Mouse (Mus musculus) heart, embryonic 15.5 days (tissue): ENCODE data around the gene Nrxn2. TPM values are rescaled to one million over a fixed set of nuclear protein-coding genes. Genes with fewer than 3 reads are reported as not detected.

Experiments used
- ATAC-seq: fragments of 200-750 bp; cut with Nextera tagmentation; replicated peaks from 2 replicates; pipeline ENCODE4 v1.8.0; 2017; ENCODE audit warnings: low read depth, moderate TSS enrichment; ENCODE audit not compliant: insufficient number of reproducible peaks, insufficient read depth, low FRiP score
- H3K27ac ChIP-seq: fragments of 300-500 bp; sonication (generic); 2 replicates; pipeline ENCODE4 v1.5.1; 2015; ENCODE audit warnings: mild to moderate bottlenecking, inconsistent platforms
- H3K27me3 ChIP-seq: fragments of 300-500 bp; sonication (generic); 2 replicates; pipeline ENCODE4 v1.6.1; 2015; ENCODE audit warnings: inconsistent platforms
- H3K36me3 ChIP-seq: fragments of 300-500 bp; sonication (generic); 2 replicates; pipeline ENCODE4 v1.6.1; 2015; ENCODE audit warnings: mild to moderate bottlenecking, inconsistent platforms
- H3K4me1 ChIP-seq: fragments of 300-500 bp; sonication (generic); replicated peaks from 2 replicates; pipeline ENCODE4 v1.6.1; 2015; ENCODE audit warnings: inconsistent platforms
- H3K4me2 ChIP-seq: fragments of 300-500 bp; sonication (generic); 2 replicates; pipeline ENCODE4 v1.6.1; 2015; ENCODE audit warnings: inconsistent platforms, mild to moderate bottlenecking, moderate library complexity
- H3K4me3 ChIP-seq: fragments of 300-500 bp; sonication (generic); 2 replicates; pipeline ENCODE4 v1.5.1; 2015; ENCODE audit warnings: mild to moderate bottlenecking, inconsistent platforms
- H3K9ac ChIP-seq: fragments of 300-500 bp; sonication (generic); 2 replicates; pipeline ENCODE4 v1.6.1; 2015; ENCODE audit warnings: mild to moderate bottlenecking, inconsistent platforms
- H3K9me3 ChIP-seq: fragments of 300-500 bp; sonication (generic); replicated peaks from 2 replicates; pipeline ENCODE4 v1.6.1; 2016; ENCODE audit warnings: inconsistent platforms
- WGBS: fragments of 180-500 bp; shearing (Covaris S2); methylation state at CpG from one replicate; pipeline ENCODE4 v1.1.7; 2015; ENCODE audit warnings: mixed read lengths; 5-methylcytosine and 5-hydroxymethylcytosine counted together
- polyA plus RNA-seq: library from polyadenylated mRNA; unstranded; fragments of >200 nt; fragmentation: Nextera tagmentation; extraction: Ambion mirVana; gene quantifications from 2 replicates; pipeline ENCODE4 v1.2.1, GENCODE M21; 2015

Nrxn2 gene
- polyA plus RNA-seq, 1 experiment from 2014 or later = 0.60 TPM

GRCm38 (mm10) chr19:6537526-6537925 is 119.0 kb downstream of the Nrxn2 start:
- H3K4me3 ChIP-seq = no peak overlapping the region
- peaks cover 53% of the 10 kb centered on the region for H3K27me3 ChIP-seq
- no peaks in the 10 kb centered on the region for H3K9me3 ChIP-seq
- ATAC-seq = no peak
- WGBS = 65% methylated on average over 8 of the region's 8 CpGs
- H3K4me2 ChIP-seq = no peak overlapping the region
- H3K36me3 ChIP-seq = no peaks in the 10 kb centered on the region
- peaks cover 4% of the 10 kb centered on the region for H3K4me1 ChIP-seq
- H3K9ac ChIP-seq = no peak overlapping the region
- no peak overlapping the region for H3K27ac ChIP-seq

- no peak overlapping the region for H3K9ac ChIP-seq
- H3K27me3 ChIP-seq = peaks cover 49% of the 10 kb centered on the region
- no peak for ATAC-seq
- no peak overlapping the region for H3K4me3 ChIP-seq
- H3K4me1 ChIP-seq = no peaks in the 10 kb centered on the region
- no peak overlapping the region for H3K27ac ChIP-seq
- H3K36me3 ChIP-seq = no peaks in the 10 kb centered on the region
- H3K4me2 ChIP-seq = no peak overlapping the region
- WGBS = 79% methylated on average over 6 of the region's 6 CpGs
- no peaks in the 10 kb centered on the region for H3K9me3 ChIP-seq
Measured at GRCm38 (mm10) chr19:6538546-6538945, 120.0 kb downstream of the Nrxn2 start.

- no peak for ATAC-seq
- Histone ChIP-seq H3K9me3 (no peaks in the 10 kb centered on the region), H3K4me2 (no peak overlapping the region), H3K9ac (no peak overlapping the region), H3K4me1 (no peaks in the 10 kb centered on the region), H3K27ac (no peak overlapping the region), H3K27me3 (peaks cover 42% of the 10 kb centered on the region), H3K36me3 (no peaks in the 10 kb centered on the region), H3K4me3 (no peak overlapping the region)
- 67% methylated on average over 4 of the region's 4 CpGs for WGBS
Measured at GRCm38 (mm10) chr19:6539592-6539991, 121.1 kb downstream of the Nrxn2 start.

GRCm38 (mm10) chr19:6540191-6540590 is 121.7 kb downstream of the Nrxn2 start:
- Histone ChIP-seq H3K4me2 (no peak overlapping the region), H3K9ac (no peak overlapping the region), H3K9me3 (no peaks in the 10 kb centered on the region), H3K4me3 (no peak overlapping the region), H3K4me1 (no peaks in the 10 kb centered on the region), H3K36me3 (no peaks in the 10 kb centered on the region), H3K27me3 (peaks cover 36% of the 10 kb centered on the region), H3K27ac (no peak overlapping the region)
- 66% methylated on average over 6 of the region's 6 CpGs for WGBS
- ATAC-seq = no peak

- no peaks in the 10 kb centered on the region for H3K36me3 ChIP-seq
- ATAC-seq = no peak
- no peak overlapping the region for H3K4me3 ChIP-seq
- no peak overlapping the region for H3K27ac ChIP-seq
- no peak overlapping the region for H3K9ac ChIP-seq
- no peak overlapping the region for H3K4me2 ChIP-seq
- peaks cover 27% of the 10 kb centered on the region for H3K27me3 ChIP-seq
- 85% methylated on average over 7 of the region's 7 CpGs for WGBS
- no peaks in the 10 kb centered on the region for H3K4me1 ChIP-seq
- no peaks in the 10 kb centered on the region for H3K9me3 ChIP-seq
Measured at GRCm38 (mm10) chr19:6541521-6541920, 123.0 kb downstream of the Nrxn2 start.

- H3K4me1 ChIP-seq = no peaks in the 10 kb centered on the region
- no peak within 1 kb of the TSS for H3K4me3 ChIP-seq
- H3K36me3 ChIP-seq = no peaks in the 10 kb centered on the region
- no peaks in the 10 kb centered on the region for H3K9me3 ChIP-seq
- no peak for ATAC-seq
- no peak within 1 kb of the TSS for H3K27ac ChIP-seq
- peaks cover 21% of the 10 kb centered on the region for H3K27me3 ChIP-seq
- H3K9ac ChIP-seq = no peak within 1 kb of the TSS
- H3K4me2 ChIP-seq = no peak within 1 kb of the TSS
- WGBS = 88% methylated on average over 16 of the region's 16 CpGs
Measured at GRCm38 (mm10) chr19:6542367-6543034, 124.0 kb downstream of the Nrxn2 start, which contains the start of gene Slc22a12. Gene Slc22a12, minus strand, starts transcription at chr19:6543032.

GRCm38 (mm10) chr19:6543035-6543383 is 124.5 kb downstream of the Nrxn2 start:
- 90% methylated on average over 6 of the region's 6 CpGs for WGBS
- H3K4me3 ChIP-seq = no peak overlapping the region
- no peak overlapping the region for H3K27ac ChIP-seq
- H3K36me3 ChIP-seq = no peaks in the 10 kb centered on the region
- H3K27me3 ChIP-seq = peaks cover 24% of the 10 kb centered on the region
- H3K9ac ChIP-seq = no peak overlapping the region
- no peak for ATAC-seq
- no peaks in the 10 kb centered on the region for H3K4me1 ChIP-seq
- H3K9me3 ChIP-seq = no peaks in the 10 kb centered on the region
- H3K4me2 ChIP-seq = no peak overlapping the region

- Histone ChIP-seq H3K36me3 (no peaks in the 10 kb centered on the region), H3K4me3 (no peak overlapping the region), H3K9ac (no peak overlapping the region), H3K27ac (no peak overlapping the region), H3K4me2 (no peak overlapping the region), H3K4me1 (no peaks in the 10 kb centered on the region), H3K9me3 (no peaks in the 10 kb centered on the region), H3K27me3 (peaks cover 23% of the 10 kb centered on the region)
- ATAC-seq = no peak
- 49% methylated on average over 7 of the region's 7 CpGs for WGBS
Measured at GRCm38 (mm10) chr19:6543518-6543917, 125.0 kb downstream of the Nrxn2 start.

- Histone ChIP-seq H3K4me1 (no peaks in the 10 kb centered on the region), H3K4me2 (no peak overlapping the region), H3K27me3 (peaks cover 15% of the 10 kb centered on the region), H3K27ac (no peak overlapping the region), H3K9me3 (no peaks in the 10 kb centered on the region), H3K36me3 (no peaks in the 10 kb centered on the region), H3K4me3 (no peak overlapping the region), H3K9ac (no peak overlapping the region)
- WGBS = 85% methylated on average over 13 of the region's 13 CpGs
- ATAC-seq = no peak
Measured at GRCm38 (mm10) chr19:6544712-6545111, 126.2 kb downstream of the Nrxn2 start.

- no peak overlapping the region for H3K4me3 ChIP-seq
- no peak overlapping the region for H3K4me2 ChIP-seq
- no peaks in the 10 kb centered on the region for H3K36me3 ChIP-seq
- 83% methylated on average over 5 of the region's 5 CpGs for WGBS
- H3K9ac ChIP-seq = no peak overlapping the region
- peaks cover 15% of the 10 kb centered on the region for H3K27me3 ChIP-seq
- no peak for ATAC-seq
- H3K4me1 ChIP-seq = no peaks in the 10 kb centered on the region
- H3K9me3 ChIP-seq = no peaks in the 10 kb centered on the region
- no peak overlapping the region for H3K27ac ChIP-seq
Measured at GRCm38 (mm10) chr19:6545481-6545880, 127.0 kb downstream of the Nrxn2 start.

- WGBS = 56% methylated on average over 1 of the region's 1 CpGs
- H3K9ac ChIP-seq = no peak overlapping the region
- no peak overlapping the region for H3K27ac ChIP-seq
- no peak for ATAC-seq
- H3K4me3 ChIP-seq = no peak overlapping the region
- no peaks in the 10 kb centered on the region for H3K9me3 ChIP-seq
- peaks cover 15% of the 10 kb centered on the region for H3K27me3 ChIP-seq
- no peaks in the 10 kb centered on the region for H3K4me1 ChIP-seq
- no peaks in the 10 kb centered on the region for H3K36me3 ChIP-seq
- H3K4me2 ChIP-seq = no peak overlapping the region
Measured at GRCm38 (mm10) chr19:6546096-6546495, 127.6 kb downstream of the Nrxn2 start.

GRCm38 (mm10) chr19:6547801-6548200 is 129.3 kb downstream of the Nrxn2 start:
- Histone ChIP-seq H3K9me3 (no peaks in the 10 kb centered on the region), H3K4me1 (peaks cover 5% of the 10 kb centered on the region; the same call in 1 of the 2 replicates), H3K27me3 (peaks cover 15% of the 10 kb centered on the region), H3K4me3 (no peak overlapping the region), H3K36me3 (no peaks in the 10 kb centered on the region), H3K27ac (no peak overlapping the region), H3K9ac (no peak overlapping the region), H3K4me2 (no peak overlapping the region)
- WGBS = 69% methylated on average over 5 of the region's 5 CpGs
- no peak for ATAC-seq
